Mouse (Mus musculus): ENCODE data around the gene Aldh4a1. TPM values are rescaled to one million over a fixed set of nuclear protein-coding genes. Genes with fewer than 3 reads are reported as not detected.

Aldh4a1 gene
- polyA plus RNA-seq, 1 experiment from 2014 or later, result 15.4 TPM

- Histone ChIP-seq H3K4me3 (ENCODE audit: low read depth, low read length) (no peak overlapping the region), H3K9me3 (ENCODE audit: control insufficient read depth, low read length) (no peaks in the 10 kb centered on the region), H3K4me1 (ENCODE audit: control insufficient read depth, insufficient read depth, low read length) (peaks cover 14% of the 10 kb centered on the region), H3K27me3 (ENCODE audit: control insufficient read depth, insufficient read depth, low read length) (peaks cover 6% of the 10 kb centered on the region; the same call in 1 of the 2 replicates), H3K36me3 (ENCODE audit: control insufficient read depth, insufficient read depth, low read length) (no peaks in the 10 kb centered on the region), H3K4me2 (ENCODE audit: low read depth, severe bottlenecking) (no peak overlapping the region), H3K9ac (ENCODE audit: low read length) (no peak overlapping the region), H3K27ac (replicated peaks; ENCODE audit: low read depth, low read length) (no peak overlapping the region)
- WGBS, result 32% methylated on average over 7 of the region's 7 CpGs
- peak; percentile 89 for DNase-seq (ENCODE audit: low spot score)
- ATAC-seq (ENCODE audit: insufficient number of reproducible peaks, low FRiP score, low TSS enrichment, low read depth), result no peak
Measured at GRCm38 (mm10) chr4:139636373-139636772, 13.7 kb downstream of the Aldh4a1 start.

- Histone ChIP-seq H3K27me3 (ENCODE audit: control insufficient read depth, insufficient read depth, low read length) (peaks cover 18% of the 10 kb centered on the region), H3K36me3 (ENCODE audit: control insufficient read depth, insufficient read depth, low read length) (no peaks in the 10 kb centered on the region), H3K4me3 (ENCODE audit: low read depth, low read length) (no peak overlapping the region), H3K9me3 (ENCODE audit: control insufficient read depth, low read length) (no peaks in the 10 kb centered on the region), H3K4me1 (ENCODE audit: control insufficient read depth, insufficient read depth, low read length) (peaks cover 24% of the 10 kb centered on the region), H3K9ac (ENCODE audit: low read length) (no peak overlapping the region), H3K4me2 (ENCODE audit: low read depth, severe bottlenecking) (no peak overlapping the region), H3K27ac (replicated peaks; ENCODE audit: low read depth, low read length) (no peak overlapping the region)
- 91% methylated on average over 9 of the region's 9 CpGs for WGBS
- ATAC-seq (ENCODE audit: insufficient number of reproducible peaks, low FRiP score, low TSS enrichment, low read depth) (no peak), DNase-seq (ENCODE audit: low spot score) (no peak)
Measured at GRCm38 (mm10) chr4:139637847-139638246, 15.2 kb downstream of the Aldh4a1 start.

GRCm38 (mm10) chr4:139638356-139638755 lies 15.7 kb downstream of the Aldh4a1 start:
- H3K4me3 ChIP-seq (ENCODE audit: low read depth, low read length), result no peak overlapping the region

GRCm38 (mm10) chr4:139639801-139640200 lies 17.1 kb downstream of the Aldh4a1 start:
- Histone ChIP-seq H3K4me3 (ENCODE audit: low read depth, low read length) (no peak overlapping the region), H3K27me3 (ENCODE audit: control insufficient read depth, insufficient read depth, low read length) (peaks cover 18% of the 10 kb centered on the region), H3K9me3 (ENCODE audit: control insufficient read depth, low read length) (no peaks in the 10 kb centered on the region), H3K36me3 (ENCODE audit: control insufficient read depth, insufficient read depth, low read length) (0 out of 2 replicates have a peak, but pooled peaks cover 2% of the 10 kb centered on the region), H3K4me1 (ENCODE audit: control insufficient read depth, insufficient read depth, low read length) (peaks cover 24% of the 10 kb centered on the region), H3K4me2 (ENCODE audit: low read depth, severe bottlenecking) (0 out of 2 replicates have a peak overlapping the region, but pooled peaks have one; percentile 4), H3K9ac (ENCODE audit: low read length) (no peak overlapping the region), H3K27ac (replicated peaks; ENCODE audit: low read depth, low read length) (no peak overlapping the region)
- ATAC-seq (ENCODE audit: insufficient number of reproducible peaks, low FRiP score, low TSS enrichment, low read depth) (no peak), DNase-seq (ENCODE audit: low spot score) (peak; percentile 42)
- 9% methylated on average over 12 of the region's 12 CpGs for WGBS

More at GRCm38 (mm10) chr4:139638356-139638755, 15.7 kb downstream of the Aldh4a1 start:
- Histone ChIP-seq H3K27ac (replicated peaks; ENCODE audit: low read depth, low read length) (no peak overlapping the region), H3K9me3 (ENCODE audit: control insufficient read depth, low read length) (no peaks in the 10 kb centered on the region), H3K4me2 (ENCODE audit: low read depth, severe bottlenecking) (no peak overlapping the region), H3K9ac (ENCODE audit: low read length) (no peak overlapping the region), H3K36me3 (ENCODE audit: control insufficient read depth, insufficient read depth, low read length) (no peaks in the 10 kb centered on the region), H3K27me3 (ENCODE audit: control insufficient read depth, insufficient read depth, low read length) (peaks cover 18% of the 10 kb centered on the region), H3K4me1 (ENCODE audit: control insufficient read depth, insufficient read depth, low read length) (peaks cover 24% of the 10 kb centered on the region)
- 89% methylated on average over 16 of the region's 16 CpGs for WGBS
- DNase-seq (ENCODE audit: low spot score) (no peak), ATAC-seq (ENCODE audit: insufficient number of reproducible peaks, low FRiP score, low TSS enrichment, low read depth) (no peak)

- DNase-seq (ENCODE audit: low spot score) (no peak), ATAC-seq (ENCODE audit: insufficient number of reproducible peaks, low FRiP score, low TSS enrichment, low read depth) (no peak)
- Histone ChIP-seq H3K36me3 (ENCODE audit: control insufficient read depth, insufficient read depth, low read length) (peaks cover 3% of the 10 kb centered on the region; the same call in 1 of the 2 replicates), H3K9me3 (ENCODE audit: control insufficient read depth, low read length) (no peaks in the 10 kb centered on the region), H3K27ac (replicated peaks; ENCODE audit: low read depth, low read length) (no peak overlapping the region), H3K4me3 (ENCODE audit: low read depth, low read length) (no peak overlapping the region), H3K4me2 (ENCODE audit: low read depth, severe bottlenecking) (0 out of 2 replicates have a peak overlapping the region, but pooled peaks have one; percentile 4), H3K4me1 (ENCODE audit: control insufficient read depth, insufficient read depth, low read length) (peaks cover 24% of the 10 kb centered on the region), H3K9ac (ENCODE audit: low read length) (no peak overlapping the region), H3K27me3 (ENCODE audit: control insufficient read depth, insufficient read depth, low read length) (peaks cover 18% of the 10 kb centered on the region)
- 44% methylated on average over 12 of the region's 12 CpGs for WGBS
Measured at GRCm38 (mm10) chr4:139640333-139640732, 17.7 kb downstream of the Aldh4a1 start.

- H3K4me3 ChIP-seq (ENCODE audit: low read depth, low read length), result no peak overlapping the region
- no peak overlapping the region for H3K4me2 ChIP-seq (ENCODE audit: low read depth, severe bottlenecking)
- DNase-seq (ENCODE audit: low spot score), result no peak
- H3K27ac ChIP-seq (replicated peaks; ENCODE audit: low read depth, low read length), result no peak overlapping the region
- ATAC-seq (ENCODE audit: insufficient number of reproducible peaks, low FRiP score, low TSS enrichment, low read depth), result no peak
- peaks cover 3% of the 10 kb centered on the region; the same call in 1 of the 2 replicates for H3K36me3 ChIP-seq (ENCODE audit: control insufficient read depth, insufficient read depth, low read length)
- H3K27me3 ChIP-seq (ENCODE audit: control insufficient read depth, insufficient read depth, low read length), result peaks cover 18% of the 10 kb centered on the region
- H3K4me1 ChIP-seq (ENCODE audit: control insufficient read depth, insufficient read depth, low read length), result peaks cover 24% of the 10 kb centered on the region
- H3K9ac ChIP-seq (ENCODE audit: low read length), result no peak overlapping the region
- no peaks in the 10 kb centered on the region for H3K9me3 ChIP-seq (ENCODE audit: control insufficient read depth, low read length)
- 46% methylated on average over 6 of the region's 6 CpGs for WGBS
Measured at GRCm38 (mm10) chr4:139640775-139641174, 18.1 kb downstream of the Aldh4a1 start.

- 1% methylated on average over 30 of the region's 30 CpGs for WGBS
- H3K4me1 ChIP-seq (ENCODE audit: control insufficient read depth, insufficient read depth, low read length), result peaks cover 24% of the 10 kb centered on the region
- H3K36me3 ChIP-seq (ENCODE audit: control insufficient read depth, insufficient read depth, low read length), result peaks cover 3% of the 10 kb centered on the region; the same call in 1 of the 2 replicates
- ATAC-seq (ENCODE audit: insufficient number of reproducible peaks, low FRiP score, low TSS enrichment, low read depth), result no peak
- peaks cover 18% of the 10 kb centered on the region for H3K27me3 ChIP-seq (ENCODE audit: control insufficient read depth, insufficient read depth, low read length)
- peak overlapping the region; percentile 38; the same call in 1 of the 2 replicates for H3K9ac ChIP-seq (ENCODE audit: low read length)
- no peaks in the 10 kb centered on the region for H3K9me3 ChIP-seq (ENCODE audit: control insufficient read depth, low read length)
- no peak overlapping the region for H3K27ac ChIP-seq (replicated peaks; ENCODE audit: low read depth, low read length)
- H3K4me3 ChIP-seq (ENCODE audit: low read depth, low read length), result peak overlapping the region; percentile 5; the same call in 1 of the 2 replicates
- H3K4me2 ChIP-seq (ENCODE audit: low read depth, severe bottlenecking), result peak overlapping the region; percentile 40
- DNase-seq (ENCODE audit: low spot score), result peak; percentile 64
Measured at GRCm38 (mm10) chr4:139641829-139642425, 19.3 kb downstream of the Aldh4a1 start.

GRCm38 (mm10) chr4:139643972-139644371 lies 21.3 kb downstream of the Aldh4a1 start:
- DNase-seq (ENCODE audit: low spot score) (peak; percentile 92), ATAC-seq (ENCODE audit: insufficient number of reproducible peaks, low FRiP score, low TSS enrichment, low read depth) (no peak)
- no peak overlapping the region for H3K4me3 ChIP-seq (ENCODE audit: low read depth, low read length)
- no peaks in the 10 kb centered on the region for H3K9me3 ChIP-seq (ENCODE audit: control insufficient read depth, low read length)
- H3K4me2 ChIP-seq (ENCODE audit: low read depth, severe bottlenecking), result no peak overlapping the region
- H3K27ac ChIP-seq (replicated peaks; ENCODE audit: low read depth, low read length), result no peak overlapping the region
- H3K4me1 ChIP-seq (ENCODE audit: control insufficient read depth, insufficient read depth, low read length), result peaks cover 24% of the 10 kb centered on the region
- H3K36me3 ChIP-seq (ENCODE audit: control insufficient read depth, insufficient read depth, low read length), result peaks cover 3% of the 10 kb centered on the region; the same call in 1 of the 2 replicates
- H3K27me3 ChIP-seq (ENCODE audit: control insufficient read depth, insufficient read depth, low read length), result peaks cover 18% of the 10 kb centered on the region
- 15% methylated on average over 9 of the region's 9 CpGs for WGBS
- H3K9ac ChIP-seq (ENCODE audit: low read length), result no peak overlapping the region
